Mouse (Mus musculus): ENCODE measurements at regions not wholly inside any gene's neighbourhood (a gene's known extent, or its start where the extent isn't known, plus 50 kb on each side); places are given as distances from the start of the nearest gene placed in this dataset.

GRCm38 (mm10) chr2:173456924-173457623 lies 65.3 kb upstream of the 1700021F07Rik start:
- DNase-seq = peak; percentile 2

GRCm38 (mm10) chr2:173457624-173458320 lies 64.6 kb upstream of the 1700021F07Rik start:
- DNase-seq = peak; percentile 1

GRCm38 (mm10) chr2:173458861-173459260 lies 63.5 kb upstream of the 1700021F07Rik start:
- DNase-seq = peak; percentile 2

- no peak for DNase-seq
Measured at GRCm38 (mm10) chr2:173463313-173463712, 59.1 kb upstream of the 1700021F07Rik start.

GRCm38 (mm10) chr2:173464562-173464961 lies 57.8 kb upstream of the 1700021F07Rik start:
- no peak for DNase-seq

GRCm38 (mm10) chr2:173465006-173465620 lies 57.3 kb upstream of the 1700021F07Rik start:
- no peak for DNase-seq

- DNase-seq = no peak
Measured at GRCm38 (mm10) chr2:173468136-173468535, 54.2 kb upstream of the 1700021F07Rik start.

GRCm38 (mm10) chr2:173469756-173470155 lies 52.6 kb upstream of the 1700021F07Rik start:
- DNase-seq = peak; percentile 78

All from thymus, postnatal 14 days (tissue).